ENCODE assay signal across 7 mouse cellular contexts in genomic region chr7:24369731-24370541, GRCm38 (mm10). TPM values are rescaled to one million over a fixed set of nuclear protein-coding genes. Genes with fewer than 3 reads are reported as not detected.
DNase-seq lines count a peak whose midpoint lies in the region; ATAC-seq and TF ChIP-seq lines count a peak whose summit lies in the region.

TSS of gene Kcnn4 (plus strand) at chr7:24370263.

- H3K4me3 ChIP-seq in midbrain, postnatal 0 days (ENCODE audit: low read depth, low read length) = no peak within 1 kb of the TSS

- H3K27me3 ChIP-seq in midbrain, postnatal 0 days (ENCODE audit: insufficient read depth, low read length) = no peaks in the 10 kb centered on the region

- no peak within 1 kb of the TSS for H3K4me2 ChIP-seq in midbrain, postnatal 0 days (ENCODE audit: low read depth, low read length, poor library complexity, severe bottlenecking)

- no peaks in the 10 kb centered on the region for H3K36me3 ChIP-seq in midbrain, postnatal 0 days (ENCODE audit: insufficient read depth, low read length)

- H3K4me1 ChIP-seq in midbrain, postnatal 0 days (ENCODE audit: insufficient read depth, low read length) = no peaks in the 10 kb centered on the region

- H3K9ac ChIP-seq in midbrain, postnatal 0 days (replicated peaks; ENCODE audit: low read length, poor library complexity, severe bottlenecking) = no peak within 1 kb of the TSS

- 44% methylated on average over 23 of the region's 23 CpGs for WGBS in midbrain, postnatal 0 days

- TF ChIP-seq CTCF in midbrain, postnatal 0 days (IDR thresholded peaks at IDR 0.05) = no peak

- DNase-seq in spleen, adult 18-20 months = peak; percentile 33 to 41
- DNase-seq in spleen, adult 12 weeks (ENCODE audit: low spot score) = no peak
- DNase-seq in cerebellum, adult 9-11 months = no peak
- no peak for DNase-seq in layer of hippocampus, adult 11-12 months (ENCODE audit: low spot score)
- no peak for DNase-seq in midbrain, postnatal 0 days (ENCODE audit: low spot score)

- peak; percentile 13 for ATAC-seq in erythroblast, adult 5-6 weeks (replicated peaks; ENCODE audit: low FRiP score, poor library complexity, severe bottlenecking)
- ATAC-seq in megakaryocyte progenitor cell, adult 5-6 weeks (replicated peaks; ENCODE audit: poor library complexity) = peak; percentile 40
- ATAC-seq in midbrain, postnatal 0 days (ENCODE audit: low FRiP score) = no peak

- H3K9me3 ChIP-seq in midbrain, postnatal 0 days (ENCODE audit: low read length) = no peaks in the 10 kb centered on the region

- H3K27ac ChIP-seq in midbrain, postnatal 0 days (ENCODE audit: low read depth, low read length) = no peak within 1 kb of the TSS

RNA-seq across cellular contexts. Expression of gene Kcnn4, which starts in this region (rescaled TPM):
- total RNA-seq in erythroblast, adult 5-6 weeks (2015; ENCODE audit: low replicate concordance) = 102 and 125 TPM in 2 replicates
- total RNA-seq in erythroblast, adult 5-6 weeks (2017; ENCODE audit: low replicate concordance) = 244 and 272 TPM in 2 replicates
- total RNA-seq in megakaryocyte progenitor cell, adult 5-6 weeks (2015) = 20.5 and 28.0 TPM in 2 replicates
- 48.6 and 57.7 TPM in 2 replicates for total RNA-seq in megakaryocyte progenitor cell, adult 5-6 weeks (2017)
- total RNA-seq in midbrain, postnatal 0 days (2014; rRNA removed) = 0.27 and 2.5 TPM in 2 replicates
- 0.81 and 1.1 TPM in 2 replicates for polyA plus RNA-seq in midbrain, postnatal 0 days (2015; fragmentation: Nextera tagmentation; extraction: Ambion mirVana)

Comparison
In these comparisons a context has a peak if more than half of its experiments do, and no peak if none do; other contexts are left out.
1. DNase-seq: peak in spleen, adult 18-20 months (2 of 2); none in spleen, adult 12 weeks (single experiment), cerebellum, adult 9-11 months (single experiment), layer of hippocampus, adult 11-12 months (single experiment) and midbrain, postnatal 0 days (single experiment).